Mouse (Mus musculus) T-helper 2 cell (primary cell): ENCODE measurements at regions not wholly inside any gene's neighbourhood (a gene's known extent, or its start where the extent isn't known, plus 50 kb on each side); places are given as distances from the start of the nearest gene placed in this dataset.

Source experiments
- in situ Hi-C: fragments of 300-600 bp; cut with MboI, MseI; formaldehyde crosslinking; loops from one replicate; pipeline ENCODE4 v1.15.1; 2025; ENCODE audit warnings: high pct_unique_total_duplicates

DNA sequence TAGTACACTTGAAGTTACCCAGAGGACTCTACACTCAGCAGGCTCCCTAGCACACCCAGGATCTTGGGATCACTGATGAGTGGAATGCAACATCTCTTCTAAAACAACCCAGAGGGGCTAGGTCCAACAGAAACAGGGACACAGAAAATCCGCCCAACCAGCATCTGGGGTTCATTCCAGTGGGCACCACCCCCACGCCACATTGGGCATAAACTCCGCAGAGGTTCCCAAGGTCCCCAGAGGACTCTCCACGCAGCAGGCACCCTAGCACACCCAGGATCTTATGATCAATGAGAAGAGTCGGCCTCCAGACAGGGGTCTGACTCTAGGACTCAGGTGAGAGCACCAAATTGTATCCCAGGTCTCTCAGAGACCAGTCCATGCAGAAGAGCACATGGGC, 1236.9 kb upstream of the B3galt2 start:
- in situ Hi-C loops = no loop called here

DNA sequence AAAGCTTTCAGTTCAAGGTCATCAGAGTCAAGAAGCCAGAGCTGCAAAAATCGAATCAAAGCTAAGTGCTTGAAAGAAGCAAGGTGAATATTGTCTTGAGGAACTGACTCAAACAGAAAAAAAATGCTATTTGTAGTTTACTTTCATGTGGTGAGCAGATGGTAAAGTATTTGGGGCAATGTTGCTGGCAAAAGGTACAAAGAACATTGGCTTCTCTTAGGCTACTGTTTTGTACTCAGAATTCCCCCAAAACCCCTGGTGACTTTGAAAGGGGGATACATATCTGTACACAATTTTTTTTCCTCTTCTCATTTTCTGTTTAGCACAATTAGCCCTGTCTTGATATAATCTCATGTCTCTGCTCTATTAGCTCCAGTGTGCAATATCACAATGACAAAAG, 1217.8 kb upstream of the B3galt2 start:
- in situ Hi-C loops = no loop called here

DNA sequence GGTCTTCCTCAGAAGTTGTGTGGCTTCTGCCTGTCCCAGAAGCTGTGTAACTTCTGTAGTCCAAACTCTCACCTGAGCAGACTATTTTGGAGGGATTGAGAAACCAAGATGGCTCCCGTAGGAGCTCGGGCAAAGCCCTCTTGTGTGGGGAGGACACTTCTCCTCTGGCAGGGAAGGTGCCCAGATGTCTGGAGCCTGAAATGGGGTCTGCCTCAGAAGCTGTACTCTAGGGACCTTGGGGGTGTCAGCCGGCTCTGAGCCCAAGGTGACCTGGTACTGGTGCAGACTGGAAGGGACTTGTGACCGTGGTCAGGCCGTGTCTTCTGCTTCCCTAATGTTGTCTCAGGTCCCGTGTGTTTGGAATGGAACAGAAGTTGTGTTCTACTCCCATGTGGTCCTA, 1207.2 kb upstream of the B3galt2 start:
- in situ Hi-C loops = no loop called here

DNA sequence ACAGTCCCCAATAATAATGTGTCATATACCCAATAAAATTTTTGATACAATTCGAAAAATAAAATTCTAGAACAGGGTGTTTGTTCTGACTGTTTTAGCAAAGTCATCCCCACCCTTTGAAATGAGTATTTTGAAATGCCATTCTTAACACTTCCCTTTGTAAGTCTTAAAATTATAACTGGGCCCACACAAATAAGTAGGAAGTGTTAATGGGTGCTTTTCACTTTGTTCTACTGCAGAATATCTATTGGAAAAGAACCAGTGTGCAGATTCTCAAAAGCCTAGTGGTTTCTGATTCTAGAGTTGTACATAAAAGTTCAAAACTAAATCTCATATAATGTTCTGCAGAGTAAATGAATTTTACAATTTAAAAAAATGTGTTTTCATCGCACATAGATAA, 1198.9 kb upstream of the B3galt2 start:
- in situ Hi-C loops = no loop called here

DNA sequence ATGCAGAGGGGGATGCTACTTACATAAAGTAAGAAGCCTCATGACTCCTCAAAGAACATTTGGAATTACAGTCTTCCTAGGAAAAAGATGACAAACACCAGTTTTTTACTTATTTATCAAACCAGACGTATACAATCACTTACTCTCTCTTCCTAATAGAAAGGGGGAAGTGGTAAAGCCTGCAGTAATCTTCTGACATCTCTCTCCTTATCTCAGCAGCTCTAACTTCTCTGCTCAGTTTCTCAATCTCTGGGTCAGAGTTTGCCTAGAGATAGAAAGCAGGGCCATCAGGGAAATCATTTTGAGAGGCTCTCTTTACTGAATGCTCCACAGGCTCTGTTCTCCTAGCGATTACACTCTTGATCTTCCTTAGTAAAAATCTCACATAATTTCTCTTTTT, 1172.2 kb upstream of the B3galt2 start:
- in situ Hi-C loops = no loop called here

DNA sequence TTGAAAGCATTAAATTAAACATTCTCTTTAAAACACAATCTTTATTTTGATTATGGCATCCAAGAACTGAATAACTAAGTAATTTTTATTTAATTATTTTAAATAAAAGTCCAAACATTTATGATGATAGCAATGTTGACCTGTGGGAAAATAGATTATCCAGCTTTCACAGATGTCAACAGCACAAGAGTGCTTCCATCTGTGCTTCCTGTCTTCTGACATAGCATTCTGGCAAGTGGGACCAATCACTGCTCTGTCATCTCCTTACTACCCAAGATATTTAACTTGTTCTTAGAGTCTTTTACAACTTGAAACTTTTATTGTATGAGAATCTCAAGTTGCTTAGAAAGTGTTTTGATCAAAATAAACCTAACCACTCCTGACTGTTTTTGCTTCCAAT, 1170.3 kb upstream of the B3galt2 start:
- in situ Hi-C loops = loop anchor here (5.0 kb wide), 1 partner anchor 52 kb away; no protein-coding TSS in a partner anchor
